Mouse (Mus musculus): ENCODE results near the gene Apom.
"Not testable (repeated sequence)": the region's sequence is repeated elsewhere in the genome, so short reads cannot be mapped to it uniquely, and the experiment has no call there.

Gene Apom

DNA sequence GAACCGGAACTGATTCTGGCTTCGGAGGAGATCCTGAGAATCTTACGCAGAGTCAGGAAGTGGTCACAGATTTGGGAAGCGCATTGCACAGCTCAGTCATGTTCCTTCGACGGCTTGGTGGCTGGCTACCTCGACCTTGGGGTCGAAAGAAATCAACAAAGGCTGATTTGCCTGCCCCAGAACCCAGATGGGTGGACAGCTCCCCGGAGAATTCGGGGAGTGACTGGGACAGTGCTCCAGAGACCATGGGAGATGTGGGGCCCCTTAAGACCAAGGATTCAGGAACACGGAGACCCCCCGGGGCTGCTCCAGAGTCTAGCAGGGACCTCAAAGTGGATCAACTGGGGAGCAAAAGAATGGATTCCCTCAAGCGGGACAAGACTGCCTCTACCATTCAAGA, 4.8 kb downstream of the Apom start:
- no peak for DNase-seq (ENCODE audit: low spot score in 2 of 2)

DNA sequence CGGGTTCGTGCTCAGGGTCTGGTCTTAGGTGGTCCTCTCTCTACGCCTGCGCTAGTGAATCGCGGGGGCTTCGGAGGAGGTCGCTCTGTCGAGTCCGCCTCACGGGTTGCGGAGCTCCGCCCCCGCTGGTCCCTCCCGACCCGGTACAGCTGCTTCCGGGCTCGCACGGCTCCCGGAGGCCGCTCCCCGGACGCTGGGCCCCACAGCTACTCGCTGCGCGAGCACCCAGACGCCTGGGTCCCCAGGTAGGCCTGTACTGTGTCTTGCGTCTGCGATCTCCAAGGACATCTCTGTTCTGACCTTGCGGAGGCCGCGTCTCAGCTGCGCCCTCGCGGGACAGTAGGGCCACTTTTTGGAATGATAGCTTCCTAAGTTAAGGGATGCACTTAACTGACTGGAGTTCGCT, 5.6 kb downstream of the Apom start, which contains the start of gene D17H6S53E:
D17H6S53E (plus strand) TSS at position 168 of the 406 bp plus-strand sequence.
- peak; percentile 66 to 72 for DNase-seq (ENCODE audit: low spot score in 2 of 2)

DNA sequence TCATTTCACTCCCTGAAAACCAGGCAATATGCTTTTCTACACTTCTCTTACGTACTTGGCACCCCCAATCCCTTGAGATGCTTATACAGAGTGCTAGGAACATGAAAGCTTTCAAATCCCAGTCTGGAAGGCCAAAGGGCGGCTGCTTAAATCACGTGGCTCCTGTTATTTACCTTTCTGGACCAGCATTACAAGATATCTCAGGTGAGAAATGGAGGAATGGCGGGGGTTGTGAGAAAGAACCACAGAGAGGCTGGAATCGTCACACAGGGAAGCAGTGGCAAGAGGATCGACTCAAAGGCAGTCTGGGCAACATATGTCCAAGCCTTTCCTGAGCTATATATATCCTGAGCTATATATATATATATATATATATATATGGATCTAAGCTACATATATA, 6.3 kb downstream of the Apom start:
- DNase-seq (ENCODE audit: low spot score in 2 of 2) = no peak

DNA sequence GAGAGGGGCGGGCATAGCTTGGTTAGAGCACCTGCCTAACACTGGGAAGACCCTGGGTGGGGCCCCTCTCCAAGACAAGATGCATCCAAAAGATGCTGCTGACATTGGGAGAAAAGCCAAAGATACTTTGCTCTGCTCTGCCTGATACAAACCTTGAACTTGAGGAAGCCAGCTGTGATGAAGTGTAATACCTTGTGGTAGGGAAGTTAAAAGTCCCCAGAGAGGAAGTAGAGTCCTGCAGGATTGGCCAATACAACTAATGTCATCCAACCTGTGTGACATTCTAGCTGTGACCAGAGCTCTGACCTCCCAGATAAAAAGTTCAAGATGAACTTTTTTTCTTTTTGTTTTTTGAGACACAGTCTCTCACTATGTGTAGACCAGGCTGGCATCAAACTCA, 6.8 kb downstream of the Apom start:
- DNase-seq (ENCODE audit: low spot score in 2 of 2) = no peak

DNA sequence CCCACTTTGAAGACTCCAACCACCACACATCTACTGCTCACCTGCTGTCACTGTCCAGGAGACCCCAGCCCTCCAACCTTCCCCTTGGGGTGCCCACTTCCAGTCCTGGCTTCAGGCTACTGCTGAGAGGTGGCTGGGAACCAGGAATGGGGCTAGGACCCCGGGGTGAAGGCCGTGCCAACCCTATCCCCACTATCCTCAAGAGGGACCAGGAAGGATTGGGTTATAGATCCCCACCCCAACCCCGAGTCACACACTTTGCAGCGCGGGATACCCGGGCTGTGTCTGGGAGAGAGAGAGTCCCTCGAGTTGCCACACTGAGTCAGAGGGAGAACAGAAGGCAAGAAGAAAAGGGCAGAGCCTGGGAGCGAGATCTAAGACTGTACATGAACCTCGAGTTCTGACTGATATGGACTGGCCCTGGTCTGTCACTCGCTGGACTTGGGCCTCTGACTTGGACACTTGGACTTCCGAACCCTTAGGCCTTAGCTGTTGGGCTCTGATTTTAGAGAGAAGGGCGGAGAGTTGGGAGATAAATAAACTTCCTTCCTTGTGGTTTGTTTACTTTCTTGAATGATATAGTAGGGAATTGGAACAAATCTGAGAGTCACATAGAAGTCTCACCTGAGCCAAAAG, 7.5 kb downstream of the Apom start:
- DNase-seq (ENCODE audit: low spot score in 2 of 2) = not testable (repeated sequence)

DNA sequence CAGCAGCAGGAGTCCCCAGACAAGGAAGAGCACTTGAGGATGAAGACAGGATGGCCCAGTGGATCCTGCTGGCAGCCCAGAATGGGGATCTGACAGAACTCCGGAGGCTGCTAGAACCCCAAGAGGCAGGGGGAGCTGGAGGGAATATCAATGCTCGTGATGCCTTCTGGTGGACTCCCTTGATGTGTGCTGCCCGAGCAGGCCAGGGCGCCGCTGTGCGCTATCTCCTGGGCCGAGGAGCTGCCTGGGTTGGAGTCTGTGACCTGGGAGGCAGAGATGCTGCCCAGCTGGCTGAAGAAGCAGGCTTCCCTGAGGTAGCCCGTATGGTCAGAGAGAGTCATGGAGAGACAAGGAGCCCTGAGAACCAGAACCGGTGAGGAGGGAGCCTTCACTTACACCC, 8.6 kb downstream of the Apom start:
- not testable (repeated sequence) for DNase-seq (ENCODE audit: low spot score in 2 of 2)

DNA sequence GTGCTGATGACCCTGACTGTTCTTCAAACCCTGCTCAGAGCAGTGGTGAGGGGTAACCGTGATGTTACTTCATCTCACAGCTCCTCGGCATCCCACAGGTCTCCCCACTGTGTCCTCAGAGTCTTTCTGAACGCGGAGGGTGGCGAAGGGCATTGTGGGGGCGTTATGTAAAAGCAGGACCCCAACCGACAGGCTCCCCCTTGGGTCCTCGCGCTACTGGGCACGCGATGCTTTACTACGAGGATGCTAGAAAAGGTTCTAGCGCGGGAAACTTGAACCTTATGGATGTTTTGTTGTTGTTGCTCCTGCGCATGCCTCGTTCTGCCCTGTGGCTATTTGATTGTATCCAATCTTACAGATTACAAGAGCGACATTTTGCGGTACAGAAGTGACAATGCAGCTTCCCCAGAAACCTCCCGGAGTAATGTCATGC, 10.0 kb downstream of the Apom start, which contains the start of gene Csnk2b:
Csnk2b (minus strand) TSS at position 183 of the 433 bp plus-strand sequence.
- peak; percentile 72 to 78 for DNase-seq (ENCODE audit: low spot score in 2 of 2)

DNA sequence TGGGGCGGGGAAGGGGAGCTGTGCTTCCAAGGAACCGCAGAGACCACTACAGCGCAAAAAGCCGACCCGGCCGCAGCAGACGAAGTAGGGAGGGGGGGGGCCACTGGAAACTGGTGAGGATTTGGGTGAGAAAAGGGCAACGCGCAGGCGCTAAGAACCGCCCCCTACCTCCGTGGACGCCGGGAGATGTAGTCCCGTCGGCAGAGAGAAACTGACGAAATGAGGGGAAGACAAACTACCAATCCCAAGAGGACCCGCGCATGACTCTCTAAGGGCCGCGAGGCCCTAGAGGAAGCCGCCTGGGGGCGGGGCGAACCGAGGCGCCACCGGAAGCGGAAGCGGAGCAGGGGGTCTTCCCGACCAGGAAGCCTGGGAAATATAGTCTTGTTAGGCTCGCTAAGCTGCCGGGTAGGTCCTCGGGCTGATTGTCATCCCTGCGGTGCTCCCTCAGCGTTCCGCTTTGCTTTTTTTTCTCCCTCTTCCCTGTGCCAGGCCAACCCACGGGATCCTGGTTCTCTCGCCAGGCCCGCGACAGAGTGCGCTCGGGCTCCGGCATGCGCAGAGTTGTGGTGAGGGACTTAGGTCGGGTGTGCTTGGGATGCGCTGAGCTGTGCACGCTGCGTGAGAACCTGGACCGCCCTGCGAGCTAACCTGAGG, 10.6 kb downstream of the Apom start, which contains the start of gene Gpank1:
Gpank1 (plus strand) TSS at position 313 of the 657 bp plus-strand sequence.
- peak; percentile 97 to 98 for DNase-seq (ENCODE audit: low spot score in 2 of 2)

DNA sequence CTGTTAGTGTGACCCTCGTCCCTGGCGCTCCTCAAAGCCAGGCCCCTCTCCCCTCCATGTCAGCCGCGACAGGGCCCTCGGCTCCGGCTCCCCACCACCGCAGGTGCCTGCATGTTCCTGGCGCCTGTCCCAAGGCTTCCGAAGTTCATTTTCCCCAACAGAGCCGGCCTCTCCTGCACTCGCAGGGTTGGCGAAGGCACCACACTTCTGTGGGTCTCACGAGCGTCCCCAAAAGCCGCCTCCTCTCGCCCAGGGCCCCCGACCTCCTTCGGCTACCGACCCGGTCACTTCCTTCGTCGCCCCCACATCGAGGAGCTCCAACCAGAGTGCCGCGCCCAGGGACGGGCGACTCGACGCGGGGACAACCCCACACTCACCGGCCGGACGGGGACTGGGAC, 11.1 kb downstream of the Apom start:
- DNase-seq (ENCODE audit: low spot score in 2 of 2) = no peak

DNA sequence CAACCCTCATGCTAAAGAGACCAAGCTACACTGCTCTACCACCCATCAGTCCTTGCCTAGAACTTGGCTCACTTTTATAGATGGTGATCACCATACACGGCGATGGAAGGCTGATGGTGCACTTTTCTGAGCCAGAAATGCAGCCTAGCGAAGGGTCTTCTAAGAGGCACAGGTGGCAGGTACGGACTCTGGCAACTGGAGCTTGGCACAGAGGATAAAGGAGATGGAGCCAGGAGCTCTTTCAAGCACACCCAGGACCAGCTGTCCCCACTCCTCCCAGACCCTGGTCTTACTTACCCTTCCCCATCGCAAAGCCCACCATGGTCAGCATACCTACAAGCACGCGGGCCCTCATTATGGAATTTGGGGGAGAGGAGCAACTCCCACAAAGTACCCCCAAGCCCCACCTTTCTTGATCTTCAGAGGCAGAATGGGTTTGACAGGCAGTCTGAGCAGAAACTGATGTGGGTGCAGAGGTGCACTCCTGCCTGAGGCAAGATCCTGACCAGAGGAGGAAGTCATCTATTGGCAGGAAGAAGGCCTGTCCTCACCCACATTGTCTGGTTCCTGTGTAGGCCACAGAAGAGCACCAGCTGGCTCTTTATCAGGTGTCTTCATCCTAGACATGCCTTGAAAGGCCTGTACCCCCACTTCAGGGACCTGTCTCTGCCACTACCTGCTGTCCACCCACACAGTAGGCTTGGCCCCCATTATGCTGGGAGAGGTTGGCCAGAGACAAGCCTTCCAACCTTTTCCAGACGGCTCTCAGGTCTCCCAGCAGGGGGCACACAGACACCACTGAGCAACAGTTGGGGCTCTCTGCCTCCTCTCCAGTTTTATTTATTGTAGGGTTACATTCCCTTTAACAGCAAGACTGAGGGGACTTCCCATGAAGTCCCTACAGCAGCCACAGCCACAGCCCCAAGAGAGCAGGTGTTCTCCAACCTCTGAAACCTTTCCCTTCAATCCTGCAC, 16.5 kb downstream of the Apom start, which contains the start of gene Ly6g5b:
Ly6g5b (minus strand) TSS at position 383 of the 974 bp plus-strand sequence.
- no peak for DNase-seq (ENCODE audit: low spot score in 2 of 2)

DNA sequence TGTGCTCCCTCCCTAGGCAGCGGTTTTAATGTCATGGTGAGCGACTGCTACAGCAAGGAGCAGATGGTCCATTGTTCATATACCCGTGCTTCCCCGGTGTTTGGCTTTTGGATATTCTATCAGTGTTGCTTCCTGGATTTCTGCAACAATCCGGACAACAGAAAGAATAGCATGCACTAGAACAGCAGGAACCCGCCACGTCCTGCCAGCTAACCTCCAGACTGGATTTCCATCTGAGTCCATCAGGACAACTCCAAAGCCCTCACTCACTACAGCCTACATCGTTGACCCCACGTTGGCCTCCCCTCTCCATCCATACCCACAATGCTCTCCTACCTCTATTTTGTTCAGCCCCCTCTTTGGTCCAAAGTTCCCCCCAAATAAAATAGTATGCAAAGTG, 20.1 kb downstream of the Apom start:
- DNase-seq (ENCODE audit: low spot score in 2 of 2) = no peak

DNA sequence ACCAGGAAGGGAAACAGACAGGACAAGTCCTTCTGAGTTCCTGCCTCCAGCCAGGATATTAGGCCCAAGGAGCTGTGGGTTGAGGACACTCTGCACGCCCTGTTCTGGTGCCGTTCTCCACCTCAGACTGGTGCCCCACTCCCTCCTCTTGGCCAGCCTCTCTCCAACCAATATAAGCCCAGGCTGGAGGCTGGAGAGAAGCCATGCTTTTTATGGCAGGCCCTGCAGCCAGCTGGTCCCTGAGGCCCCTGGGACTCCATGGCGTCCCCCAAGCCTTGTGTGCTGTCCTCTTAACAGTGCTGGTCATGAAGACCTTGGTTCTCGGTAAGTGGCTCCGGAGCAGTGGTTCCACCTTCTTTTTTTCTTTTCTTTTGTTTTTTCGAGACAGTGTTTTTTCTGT, 23.8 kb downstream of the Apom start, which contains the start of gene Ly6g5c:
Ly6g5c (plus strand) TSS at position 183 of the 400 bp plus-strand sequence.
- DNase-seq (ENCODE audit: low spot score in 2 of 2) = no peak

DNA sequence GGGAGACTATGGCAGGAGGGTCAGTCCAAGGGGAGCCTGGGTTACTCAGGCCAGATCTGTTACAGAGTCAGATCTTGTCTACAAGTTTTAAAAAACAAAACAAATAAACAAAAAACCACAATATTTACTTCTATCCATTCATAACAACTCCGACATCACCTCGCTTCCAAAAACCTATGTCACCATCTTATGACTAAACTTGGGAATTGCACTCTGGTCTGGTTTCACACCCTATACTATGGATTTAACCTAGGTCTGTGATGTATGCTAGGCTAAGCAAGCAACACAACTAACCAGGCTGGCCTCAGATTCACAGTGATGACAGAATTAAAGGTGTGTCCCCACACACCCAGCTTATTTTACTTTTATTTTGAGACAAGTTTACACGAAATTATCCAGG, 25.3 kb downstream of the Apom start:
- DNase-seq (ENCODE audit: low spot score in 2 of 2) = no peak

DNA sequence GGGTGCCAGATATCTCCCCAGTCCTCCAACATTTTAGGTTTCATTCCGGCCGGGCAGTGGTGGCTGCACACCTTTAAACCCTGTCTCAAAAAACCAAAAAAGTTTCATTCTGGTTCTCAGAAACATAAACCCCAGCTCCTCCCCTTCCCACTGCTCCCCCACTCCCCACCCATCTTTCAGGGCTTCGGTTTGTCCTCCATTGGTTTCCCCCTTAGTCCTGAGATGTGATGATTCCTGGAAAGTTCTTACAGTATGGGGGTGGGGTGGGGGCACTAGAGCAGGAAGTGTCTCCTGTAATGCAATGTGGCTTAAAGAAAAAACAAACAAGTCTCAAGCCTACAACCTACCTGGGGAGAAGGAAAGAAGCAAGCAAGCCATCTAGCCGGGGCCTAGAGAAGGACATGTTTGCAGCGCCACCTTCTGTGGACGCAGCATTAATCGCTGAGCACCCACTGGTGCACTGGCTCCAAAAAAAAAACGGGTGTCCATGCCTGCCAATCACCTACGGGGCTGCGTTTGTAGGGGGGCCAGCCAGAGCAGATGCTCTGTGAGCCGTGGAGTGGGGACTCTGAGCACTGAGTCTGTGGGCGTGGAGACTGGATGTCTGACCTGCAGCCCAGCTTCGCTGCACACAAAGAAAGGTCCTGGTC, 26.0 kb downstream of the Apom start:
- DNase-seq (ENCODE audit: low spot score in 2 of 2) = no peak

DNA sequence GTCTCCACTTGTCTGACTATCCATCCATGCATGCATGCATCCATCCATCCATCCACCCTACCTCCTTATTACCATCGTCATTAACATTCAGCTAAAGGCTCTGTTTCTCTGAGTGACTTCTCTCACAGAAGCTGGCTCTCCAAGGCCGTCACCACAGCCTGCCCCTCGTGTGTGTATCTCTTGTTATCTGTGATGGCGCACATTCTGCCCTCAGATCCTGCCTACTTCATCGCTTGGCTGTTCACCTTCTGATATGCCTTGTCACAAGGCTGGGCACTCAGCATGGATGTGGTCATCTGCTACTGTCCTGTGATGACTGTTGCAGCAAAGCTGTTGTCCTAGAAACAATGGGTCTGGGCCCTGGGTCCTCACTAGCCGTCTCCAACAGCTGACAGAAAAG, 27.1 kb downstream of the Apom start:
- DNase-seq (ENCODE audit: low spot score in 2 of 2) = no peak

DNA sequence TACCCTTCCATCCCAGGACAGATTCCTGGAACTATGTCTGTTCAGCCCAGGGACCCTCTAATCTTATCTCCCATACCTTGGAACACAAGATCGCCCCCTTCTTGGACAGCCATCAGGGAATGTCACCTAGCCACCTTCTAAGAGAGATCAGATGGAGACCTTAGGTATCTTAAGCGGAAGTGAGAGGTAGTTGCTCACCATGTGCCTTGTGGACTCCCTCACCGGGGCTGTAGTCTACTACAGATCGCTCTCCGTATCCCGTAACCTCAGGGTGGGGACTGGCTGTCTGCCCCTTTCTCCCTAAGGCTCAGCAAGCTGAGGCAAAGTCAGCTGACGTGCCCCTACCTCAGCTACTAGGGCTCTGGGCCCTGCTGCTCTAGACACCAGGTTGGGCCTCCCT, 27.8 kb downstream of the Apom start:
- DNase-seq (ENCODE audit: low spot score in 2 of 2) = no peak

DNA sequence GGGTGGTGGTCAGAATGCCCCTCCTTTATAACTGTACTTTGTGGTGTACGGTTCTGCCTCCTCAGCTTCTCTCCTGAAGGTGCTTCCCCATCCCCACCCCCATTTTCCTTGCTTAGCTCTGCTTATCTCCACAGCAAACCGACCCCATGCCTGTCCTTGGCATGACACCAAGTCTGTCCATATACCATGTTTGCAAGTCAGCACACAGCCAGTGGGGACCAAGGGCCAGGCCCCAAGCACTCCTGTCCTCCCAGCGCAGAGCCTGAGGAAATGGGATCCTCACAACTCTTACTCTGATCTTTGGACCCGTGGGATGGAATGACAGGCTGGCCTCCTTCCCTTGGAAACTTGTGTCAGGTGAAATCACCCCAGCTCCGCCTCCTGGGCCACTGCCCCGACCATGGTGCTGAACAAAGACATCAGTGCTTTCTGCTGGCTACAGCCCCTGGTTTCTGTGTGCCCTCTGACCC, 28.6 kb downstream of the Apom start:
- no peak for DNase-seq (ENCODE audit: low spot score in 2 of 2)

DNA sequence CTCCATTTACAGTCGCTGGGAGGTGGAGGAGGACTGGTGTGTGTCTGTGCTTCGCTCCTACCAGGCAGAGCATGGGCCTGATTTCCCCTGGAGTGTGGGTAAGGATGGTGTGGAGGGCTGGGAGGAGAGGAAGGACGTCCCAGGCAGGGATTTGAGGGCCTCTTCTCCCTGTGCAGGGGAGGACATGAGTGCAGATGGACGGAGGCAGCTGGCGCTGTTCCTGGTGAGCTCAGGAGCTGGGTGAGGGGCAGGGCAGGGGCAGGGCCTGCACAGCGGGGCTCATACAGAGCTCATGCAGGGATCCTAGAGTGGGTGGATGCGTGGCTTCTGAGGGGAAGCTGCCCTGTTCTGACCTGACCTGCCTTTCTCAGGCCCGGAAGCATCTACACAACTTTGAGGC, 29.6 kb downstream of the Apom start:
- DNase-seq (ENCODE audit: low spot score in 2 of 2) = no peak

DNA sequence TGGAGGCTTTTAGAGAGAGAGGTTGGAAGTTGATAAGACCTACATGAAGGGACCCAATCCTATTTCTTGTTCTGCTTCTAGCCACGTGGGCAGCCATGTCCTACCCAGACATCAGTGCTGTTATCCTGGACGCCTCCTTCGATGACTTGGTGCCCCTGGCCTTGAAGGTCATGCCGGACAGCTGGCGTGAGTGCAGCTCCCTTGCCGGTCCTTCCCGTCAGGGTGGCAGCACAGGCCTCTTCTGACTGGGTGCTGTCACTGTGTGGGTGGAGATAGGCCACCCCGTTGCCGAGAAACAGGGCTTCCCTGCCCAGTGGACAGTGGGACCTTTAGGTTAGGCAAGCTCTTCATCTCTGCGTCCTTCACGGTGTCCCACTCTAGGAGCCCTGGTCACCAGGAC, 30.7 kb downstream of the Apom start:
- no peak for DNase-seq (ENCODE audit: low spot score in 2 of 2)

DNA sequence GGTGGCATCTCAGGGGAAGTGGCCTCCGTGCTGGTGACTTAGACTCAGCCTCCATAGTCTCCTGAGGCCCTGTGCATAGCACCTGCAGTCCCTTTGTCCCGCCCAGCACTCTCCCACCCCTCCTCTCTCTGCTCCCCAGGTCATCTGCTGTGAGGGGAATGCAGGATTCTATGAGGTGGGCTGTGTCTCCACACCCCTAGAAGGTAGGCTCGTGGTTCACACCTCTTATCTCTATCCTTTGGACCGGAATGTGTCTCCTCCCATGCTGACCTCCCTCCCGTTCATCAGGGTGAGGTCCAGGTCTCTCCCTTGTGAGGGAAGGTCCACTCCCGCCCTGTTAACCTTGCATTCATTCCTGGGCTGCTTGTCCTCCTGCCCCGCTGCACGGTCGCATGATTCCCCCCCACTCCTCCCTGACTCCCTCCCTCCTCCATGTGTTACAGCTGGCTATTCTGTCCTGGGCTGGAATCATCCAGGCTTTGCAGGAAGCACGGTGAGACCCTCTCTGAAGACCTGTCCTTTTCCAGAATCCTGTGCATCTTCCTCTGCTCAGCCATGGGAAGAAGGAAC, 31.6 kb downstream of the Apom start:
- DNase-seq (ENCODE audit: low spot score in 2 of 2) = no peak

DNA sequence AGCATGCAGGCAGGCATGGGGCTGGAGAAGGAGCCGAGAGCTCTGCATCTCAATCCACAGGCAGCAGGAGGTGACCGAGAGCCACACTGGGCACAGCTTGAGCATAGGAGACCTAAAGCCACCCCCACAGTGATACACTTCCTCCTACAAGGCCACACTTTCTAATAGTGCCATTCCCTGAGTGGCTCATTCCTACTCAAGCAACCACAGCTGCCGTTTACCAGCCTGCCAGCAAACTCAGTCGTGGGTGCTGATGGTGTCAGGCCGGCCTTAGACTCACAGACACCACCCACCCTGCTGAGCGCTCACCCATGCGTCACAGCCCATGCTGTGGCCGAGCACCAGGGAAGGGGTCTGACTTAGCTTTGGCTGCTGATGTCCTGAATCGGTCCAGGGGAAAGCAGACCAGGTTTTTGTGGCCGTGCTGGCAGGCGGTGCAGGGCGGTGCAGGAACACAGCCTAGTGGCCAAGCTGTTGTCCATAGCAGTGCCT, 34.6 kb downstream of the Apom start:
- DNase-seq (ENCODE audit: low spot score in 2 of 2) = peak; percentile 64 to 69

Data from right cerebral cortex, adult 2 months (tissue).